Mouse (Mus musculus) CH12.LX (cell line): ENCODE results near the gene Tnfrsf19. TPM values are rescaled to one million over a fixed set of nuclear protein-coding genes. Genes with fewer than 3 reads are reported as not detected.
A peak's percentile ranks its signal among the peaks of the same experiment; 100 is the strongest.

Experiments used
- DNase-seq: peaks from one replicate; pipeline ENCODE4 v3.0.0-alpha.2; 2013; ENCODE audit errors: extremely low read depth
- H3K27ac ChIP-seq: 2 replicates; pipeline ENCODE4 v1.5.1; 2012; ENCODE audit warnings: low read depth, mild to moderate bottlenecking, control low read depth, moderate library complexity; ENCODE audit not compliant: insufficient read depth
- H3K27me3 ChIP-seq: replicated peaks from 2 replicates; pipeline ENCODE3; 2012; ENCODE audit warnings: inconsistent platforms
- H3K36me3 ChIP-seq, 2 experiments: replicated peaks in 1 of 2; 2 replicates each; pipeline versions ENCODE3 to v1.6.1; 2012; ENCODE audit warnings: inconsistent platforms in 1 of 2, low read length in 1 of 2, mild to moderate bottlenecking in 1 of 2, mixed read lengths in 1 of 2, moderate library complexity in 1 of 2; ENCODE audit not compliant: control insufficient read depth in 1 of 2, insufficient read depth in 1 of 2
- H3K4me1 ChIP-seq, 2 experiments: 2 replicates each; pipeline ENCODE4 v1.6.1; 2012; ENCODE audit warnings: inconsistent platforms in 1 of 2, moderate library complexity in 1 of 2; ENCODE audit not compliant: insufficient read depth in 2 of 2, control insufficient read depth in 1 of 2
- H3K4me2 ChIP-seq: 2 replicates; pipeline ENCODE4 v1.6.1; 2012; ENCODE audit warnings: low read depth, mild to moderate bottlenecking, control low read depth; ENCODE audit not compliant: poor library complexity, insufficient read depth, severe bottlenecking
- H3K4me3 ChIP-seq, 3 experiments: fragments of 150-350 bp in 1 of 3; sonication (generic) in 1 of 3; replicated peaks in 1 of 3; 2 replicates each; pipeline versions ENCODE3 to v1.5.1; 2011 to 2012; ENCODE audit warnings: low read depth in 2 of 3, low read length in 2 of 3, mild to moderate bottlenecking in 2 of 3, moderate library complexity in 2 of 3, control low read depth in 1 of 3, improper control_type of control experiment in 1 of 3, inconsistent platforms in 1 of 3, mixed read lengths in 1 of 3; ENCODE audit not compliant: poor library complexity in 1 of 3
- H3K79me2 ChIP-seq: replicated peaks from 2 replicates; pipeline ENCODE4 v1.6.1; 2012; ENCODE audit warnings: mild to moderate bottlenecking, moderate library complexity; ENCODE audit not compliant: control insufficient read depth, poor library complexity, insufficient read depth, severe bottlenecking; ENCODE audit errors: extremely low read depth
- H3K9ac ChIP-seq: 2 replicates; pipeline ENCODE4 v1.6.1; 2012; ENCODE audit warnings: low read depth, mild to moderate bottlenecking, control low read depth, moderate library complexity; ENCODE audit not compliant: insufficient read depth
- H3K9me3 ChIP-seq: replicated peaks from 2 replicates; pipeline ENCODE3; 2012; ENCODE audit warnings: low read length, inconsistent platforms, mixed read lengths
- BHLHE40 ChIP-seq: IDR thresholded peaks from 2 replicates; pipeline ENCODE4 v1.6.1; 2011; ENCODE audit warnings: mild to moderate bottlenecking, low read depth, low read length, improper control_type of control experiment
- CHD1 ChIP-seq: IDR thresholded peaks from 2 replicates; pipeline ENCODE4 v1.6.1; 2012; ENCODE audit warnings: low read depth, low read length, improper control_type of control experiment, inconsistent platforms
- ELF1 ChIP-seq: IDR thresholded peaks from 2 replicates; pipeline ENCODE4 v1.6.1; 2014; ENCODE audit warnings: low read depth, mild to moderate bottlenecking, inconsistent platforms, low read length, improper control_type of control experiment
- EP300 ChIP-seq: IDR thresholded peaks from 2 replicates; pipeline ENCODE4 v1.6.1; 2011; ENCODE audit warnings: low read length, improper control_type of control experiment
- ETS1 ChIP-seq: conservative IDR thresholded peaks from 2 replicates; pipeline ENCODE4 v1.6.1; 2012; ENCODE audit warnings: low read depth, mild to moderate bottlenecking, inconsistent platforms, low read length, improper control_type of control experiment, moderate library complexity
- MAFK ChIP-seq: IDR thresholded peaks from 2 replicates; pipeline ENCODE4 v1.6.1; 2011; ENCODE audit warnings: low read length, improper control_type of control experiment; ENCODE audit not compliant: insufficient replicate concordance
- MAX ChIP-seq: IDR thresholded peaks from 2 replicates; pipeline ENCODE4 v1.6.1; 2011; ENCODE audit warnings: low read length, improper control_type of control experiment
- MAZ ChIP-seq: IDR thresholded peaks from 2 replicates; pipeline ENCODE4 v1.6.1; 2012; ENCODE audit warnings: low read depth, mild to moderate bottlenecking, inconsistent platforms, low read length, improper control_type of control experiment, moderate library complexity
- NRF1 ChIP-seq: IDR thresholded peaks from 2 replicates; pipeline ENCODE4 v1.6.1; 2014; ENCODE audit warnings: low read depth, mild to moderate bottlenecking, inconsistent platforms, low read length, improper control_type of control experiment, moderate library complexity
- POLR2AphosphoS2 ChIP-seq: IDR thresholded peaks from 2 replicates; pipeline ENCODE4 v1.6.1; 2011; ENCODE audit warnings: low read depth, low read length, improper control_type of control experiment
- RAD21 ChIP-seq: IDR thresholded peaks from 2 replicates; pipeline ENCODE4 v1.6.1; 2011; ENCODE audit warnings: low read depth, mild to moderate bottlenecking, low read length, improper control_type of control experiment, moderate library complexity
- TBP ChIP-seq: conservative IDR thresholded peaks from 2 replicates; pipeline ENCODE4 v1.6.1; 2011; ENCODE audit warnings: low read depth, low read length, improper control_type of control experiment
- TCF12 ChIP-seq: IDR thresholded peaks from 2 replicates; pipeline ENCODE4 v1.6.1; 2014; ENCODE audit warnings: low read depth, mild to moderate bottlenecking, inconsistent platforms, low read length, improper control_type of control experiment
- UBTF ChIP-seq: IDR thresholded peaks from 2 replicates; pipeline ENCODE4 v1.6.1; 2012; ENCODE audit warnings: low read depth, mild to moderate bottlenecking, inconsistent platforms, low read length, improper control_type of control experiment, moderate library complexity
- ZNF384 ChIP-seq: IDR thresholded peaks from 2 replicates; pipeline ENCODE4 v1.6.1; 2012; ENCODE audit warnings: low read depth, low read length, improper control_type of control experiment, inconsistent platforms
- dilution Hi-C: fragments of 300-500 bp; cut with MboI; formaldehyde crosslinking; loops from 2 replicates; pipeline ENCODE4 v1.14.3; 2020; ENCODE audit warnings: low sequenced_read_pairs; ENCODE audit not compliant: extremely low pct_unique_long_range_greater_than_20kb, extremely low pct_ligation_motif_present
- in situ Hi-C: fragments of 300-500 bp; cut with MboI; formaldehyde crosslinking; loops from 3 replicates; pipeline ENCODE4 v1.14.3; 2019; ENCODE audit warnings: low sequenced_read_pairs, low pct_ligation_motif_present, low pct_unique_long_range_greater_than_20kb, mixed read lengths
- polyA plus RNA-seq: library from polyadenylated mRNA; unstranded; fragments of >175 nt; gene quantifications from 2 replicates; pipeline ENCODE4 v1.2.1, GENCODE M21; 2012; ENCODE audit warnings: low read depth; ENCODE audit not compliant: insufficient read length
- total RNA-seq, 2 experiments: library from RNA; depleted of rRNA; stranded (reverse); fragments of 300-350 nt in 1 of 2; fragments of >200 nt in 1 of 2; gene quantifications; 2 replicates each; pipeline ENCODE4 v1.2.3; 2012 to 2014

Gene Tnfrsf19
- total and polyA plus RNA-seq, 3 experiments: 4.4 to 6.5 (median 4.6) TPM

- no peak overlapping the region for H3K9ac ChIP-seq
- in situ Hi-C loops: no loop called here
These were observed 722 bp downstream of the Tnfrsf19 start for GRCm38 (mm10) chr14:61045446-61046090.

GRCm38 (mm10) chr14:61044316-61044715 lies 2.0 kb downstream of the Tnfrsf19 start:
- TF ChIP-seq NRF1 (no peak), BHLHE40 (no peak), MAX (no peak), TBP (no peak), MAFK (no peak), ELF1 (no peak), MAZ (no peak), ZNF384 (no peak), UBTF (no peak), TCF12 (no peak), EP300 (no peak), ETS1 (no peak)
- TF ChIP-seq, all 38 proteins: peak for 0
- dilution Hi-C loops (no loop called here), in situ Hi-C loops (no loop called here)
- no peaks in the 10 kb centered on the region for H3K36me3 ChIP-seq
- H3K27me3 ChIP-seq: no peaks in the 10 kb centered on the region
- H3K9ac ChIP-seq: no peak overlapping the region
- no peaks in the 10 kb centered on the region for H3K9me3 ChIP-seq
- no peak overlapping the region for H3K4me2 ChIP-seq
- H3K79me2 ChIP-seq: no peaks in the 10 kb centered on the region
- no peak for DNase-seq
- no peak overlapping the region for H3K4me3 ChIP-seq
- H3K4me1 ChIP-seq: peaks cover 5 to 12% of the 10 kb centered on the region in 2 experiments; a peak in 2 of 4 replicates
- no peak overlapping the region for H3K27ac ChIP-seq

More at GRCm38 (mm10) chr14:61045446-61046090, 722 bp downstream of the Tnfrsf19 start:
- no peaks in the 10 kb centered on the region for H3K27me3 ChIP-seq
- H3K4me3 ChIP-seq: peak overlapping the region in 2 of 3 experiments; percentile 26 to 28
- H3K9me3 ChIP-seq: no peaks in the 10 kb centered on the region
- H3K79me2 ChIP-seq: no peaks in the 10 kb centered on the region
- H3K4me1 ChIP-seq: peaks cover 5 to 17% of the 10 kb centered on the region in 2 experiments; a peak in 3 of 4 replicates
- no peaks in the 10 kb centered on the region for H3K36me3 ChIP-seq
- TF ChIP-seq NRF1: no peak
- no peak for TF ChIP-seq POLR2AphosphoS2
- TF ChIP-seq CHD1: no peak
- TF ChIP-seq BHLHE40: peak; percentile 36; the same call in 1 of the 2 replicates
- TF ChIP-seq RAD21: no peak
- TF ChIP-seq, all 38 proteins: peak for 1
- DNase-seq: no peak
- H3K27ac ChIP-seq: no peak overlapping the region
- dilution Hi-C loops: no loop called here
- peak overlapping the region; percentile 69 for H3K4me2 ChIP-seq
